Mouse (Mus musculus): ENCODE results near the gene Tmem120b.

- TF ChIP-seq POLR2A (IDR thresholded peaks at IDR 0.05; ENCODE audit: insufficient read depth, low read depth, low read length) (no peak), CTCF (IDR thresholded peaks at IDR 0.05; ENCODE audit: insufficient read depth, low read depth, low read length) (no peak)
Measured at GRCm38 (mm10) chr5:123146357-123146756, 78.1 kb downstream of the Tmem120b start.

All from olfactory bulb, adult 2 months (tissue).